ENCODE assay signal across 16 mouse cellular contexts in genomic region chrX:39229683-39230082, GRCm38 (mm10).
DNase-seq lines count a peak whose midpoint lies in the region; ATAC-seq and TF ChIP-seq lines count a peak whose summit lies in the region.
"Had no signal": no experiment of that assay in that cellular context is flagged by ENCODE, and none has a peak within 500 bp of the region (broad histone marks: within the 10 kb centered on the region; RNA-seq: fewer than 3 reads in every experiment).

No protein-coding gene starts in this region.

- H3K36me3 ChIP-seq in embryonic facial prominence, embryonic 14.5 days (ENCODE audit: control insufficient read depth, insufficient read depth, low read length) = no peaks in the 10 kb centered on the region
- H3K36me3 ChIP-seq in embryonic facial prominence, embryonic 10.5 days (replicated peaks) = no peaks in the 10 kb centered on the region
- H3K36me3 ChIP-seq in heart, embryonic 11.5 days (ENCODE audit: control insufficient read depth, insufficient read depth, low read length) = no peaks in the 10 kb centered on the region
- H3K36me3 ChIP-seq: hindbrain, embryonic 15.5 days; limb, embryonic 12.5 days; stomach, embryonic 15.5 days had no signal

- no peak for ATAC-seq in embryonic facial prominence, embryonic 14.5 days (ENCODE audit: low read depth)
- ATAC-seq in heart, embryonic 11.5 days (replicated peaks; ENCODE audit: insufficient number of reproducible peaks, low FRiP score, low TSS enrichment) = no peak
- ATAC-seq: liver, postnatal 0 days had no signal

- no peak overlapping the region for H3K27ac ChIP-seq in embryonic facial prominence, embryonic 14.5 days (replicated peaks; ENCODE audit: low read depth, low read length)
- no peak overlapping the region for H3K27ac ChIP-seq in embryonic facial prominence, embryonic 10.5 days (replicated peaks)
- H3K27ac ChIP-seq in heart, embryonic 11.5 days (ENCODE audit: low read depth, low read length) = no peak overlapping the region
- H3K27ac ChIP-seq: hindbrain, embryonic 15.5 days; limb, embryonic 12.5 days; stomach, embryonic 15.5 days had no signal

- no peak overlapping the region for H3K9ac ChIP-seq in embryonic facial prominence, embryonic 14.5 days (ENCODE audit: low read depth, low read length)
- no peak overlapping the region for H3K9ac ChIP-seq in heart, embryonic 11.5 days (ENCODE audit: low read depth, low read length)
- H3K9ac ChIP-seq: hindbrain, embryonic 15.5 days; limb, embryonic 12.5 days; liver, postnatal 0 days; stomach, embryonic 15.5 days had no signal

- H3K27me3 ChIP-seq in embryonic facial prominence, embryonic 14.5 days (replicated peaks; ENCODE audit: control insufficient read depth, insufficient read depth, low read length) = no peaks in the 10 kb centered on the region
- no peaks in the 10 kb centered on the region for H3K27me3 ChIP-seq in embryonic facial prominence, embryonic 10.5 days (replicated peaks; ENCODE audit: low read depth, poor library complexity, severe bottlenecking)
- no peaks in the 10 kb centered on the region for H3K27me3 ChIP-seq in heart, embryonic 11.5 days (ENCODE audit: control insufficient read depth, insufficient read depth, low read length)
- H3K27me3 ChIP-seq: hindbrain, embryonic 15.5 days; limb, embryonic 12.5 days; stomach, embryonic 15.5 days had no signal

- H3K4me3 ChIP-seq in embryonic facial prominence, embryonic 14.5 days (ENCODE audit: low read depth, low read length) = no peak overlapping the region
- no peak overlapping the region for H3K4me3 ChIP-seq in embryonic facial prominence, embryonic 10.5 days
- H3K4me3 ChIP-seq in heart, embryonic 11.5 days (ENCODE audit: low read depth, low read length) = no peak overlapping the region
- H3K4me3 ChIP-seq: hindbrain, embryonic 15.5 days; limb, embryonic 12.5 days; stomach, embryonic 15.5 days had no signal

- no peak for TF ChIP-seq POLR2A in brain, embryonic 14.5 days (IDR thresholded peaks at IDR 0.05; ENCODE audit: borderline replicate concordance, extremely low read depth, insufficient read depth, insufficient read length, poor library complexity, severe bottlenecking)

- no peak for TF ChIP-seq CTCF in brain, embryonic 14.5 days (IDR thresholded peaks at IDR 0.05; ENCODE audit: borderline replicate concordance, extremely low read depth, insufficient read depth, insufficient read length)

- no peak overlapping the region for H3K4me2 ChIP-seq in embryonic facial prominence, embryonic 14.5 days (ENCODE audit: low read depth, low read length)
- no peak overlapping the region for H3K4me2 ChIP-seq in heart, embryonic 11.5 days
- H3K4me2 ChIP-seq: hindbrain, embryonic 15.5 days; limb, embryonic 12.5 days; stomach, embryonic 15.5 days had no signal

- 64% methylated on average over 4 of the region's 4 CpGs for WGBS in embryonic facial prominence, embryonic 14.5 days
- 83% methylated on average over 4 of the region's 4 CpGs for WGBS in embryonic facial prominence, embryonic 10.5 days
- WGBS in heart, embryonic 11.5 days (ENCODE audit: insufficient replicate concordance) = 66% methylated on average over 4 of the region's 4 CpGs

- peak; percentile 18 for DNase-seq in embryonic facial prominence, embryonic 14.5 days (ENCODE audit: low spot score)
- no peak for DNase-seq in embryonic facial prominence, embryonic 10.5 days (ENCODE audit: low spot score)
- peak; percentile 8 to 14 for DNase-seq in layer of hippocampus, adult 8-10 months (ENCODE audit: low spot score in 2 of 2)
- DNase-seq in layer of hippocampus, postnatal 10 days (ENCODE audit: low spot score in 2 of 2) = no peak
- DNase-seq in brain, embryonic 14.5 days (ENCODE audit: low read depth) = peak; percentile 82
- peak; percentile 23 to 32 for DNase-seq in right cerebral cortex, postnatal 10 days (ENCODE audit: low spot score in 2 of 2)
- DNase-seq in kidney, postnatal 10 days = no peak
- DNase-seq: cerebellum, adult 9-11 months; gastrocnemius, postnatal 36 days; kidney, adult 2 months; liver, postnatal 0 days; thymus, postnatal 25 days had no signal

- H3K9me3 ChIP-seq in embryonic facial prominence, embryonic 14.5 days (ENCODE audit: control insufficient read depth, low read length) = no peaks in the 10 kb centered on the region
- no peaks in the 10 kb centered on the region for H3K9me3 ChIP-seq in embryonic facial prominence, embryonic 10.5 days
- no peaks in the 10 kb centered on the region for H3K9me3 ChIP-seq in heart, embryonic 11.5 days (replicated peaks; ENCODE audit: control insufficient read depth, low read length)
- H3K9me3 ChIP-seq: hindbrain, embryonic 15.5 days; limb, embryonic 12.5 days; stomach, embryonic 15.5 days had no signal

- H3K4me1 ChIP-seq in embryonic facial prominence, embryonic 14.5 days (ENCODE audit: control insufficient read depth, insufficient read depth, low read length) = no peaks in the 10 kb centered on the region
- no peaks in the 10 kb centered on the region for H3K4me1 ChIP-seq in embryonic facial prominence, embryonic 10.5 days
- H3K4me1 ChIP-seq in heart, embryonic 11.5 days (ENCODE audit: control insufficient read depth, insufficient read depth, low read length) = no peaks in the 10 kb centered on the region
- H3K4me1 ChIP-seq: hindbrain, embryonic 15.5 days; limb, embryonic 12.5 days; stomach, embryonic 15.5 days had no signal

Comparison
In these comparisons a context has a peak if more than half of its experiments do, and no peak if none do; other contexts are left out.
1. DNase-seq: peak in embryonic facial prominence, embryonic 14.5 days (single experiment), layer of hippocampus, adult 8-10 months (2 of 2), brain, embryonic 14.5 days (single experiment) and right cerebral cortex, postnatal 10 days (2 of 2); none in embryonic facial prominence, embryonic 10.5 days (single experiment), layer of hippocampus, postnatal 10 days (0 of 2) and kidney, postnatal 10 days (single experiment).